Comparison of ENCODE assay signal across 27 mouse cellular contexts in the genomic region with DNA sequence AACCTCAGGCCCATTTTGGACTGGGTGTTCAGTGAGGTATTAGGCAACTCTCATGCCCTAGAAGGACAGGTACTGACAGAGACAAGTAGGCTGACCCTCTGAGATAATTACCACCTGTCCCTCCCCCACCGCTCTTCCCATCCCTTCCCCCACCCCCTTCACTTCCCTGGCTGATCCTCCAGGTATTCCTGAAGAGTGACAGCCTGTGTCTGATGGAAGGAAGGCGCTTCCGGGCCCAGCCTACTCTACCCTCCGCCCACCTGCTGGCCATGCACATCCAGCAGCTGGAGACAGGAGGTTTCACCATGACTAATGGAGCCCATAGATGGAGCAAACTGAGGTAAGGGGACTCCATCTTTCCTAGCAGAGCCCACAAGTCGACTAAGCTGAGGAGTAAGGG. TPM values are rescaled to one million over a fixed set of nuclear protein-coding genes. Genes with fewer than 3 reads are reported as not detected.
"Had no signal": no experiment of that assay in that cellular context is flagged by ENCODE, and none has a peak within 500 bp of the region (broad histone marks: within the 10 kb centered on the region; RNA-seq: fewer than 3 reads in every experiment).

No protein-coding gene starts in this region.

- H3K4me1 ChIP-seq: liver, embryonic 15.5 days; lung, embryonic 15.5 days; megakaryocyte, embryonic 14.5 days; midbrain, embryonic 13.5 days; midbrain, embryonic 15.5 days; neural tube, embryonic 12.5 days had no signal

- DNase-seq: liver, postnatal 0 days; lung, adult 2 months; lung, postnatal 14 days; lung, postnatal 36 days; retina, postnatal 1 day; right cerebral cortex, adult 18-20 months; right cerebral cortex, postnatal 14 days; thymus, adult 18-20 months; thymus, postnatal 25 days; thymus, postnatal 4 days had no signal

- H3K27ac ChIP-seq: liver, embryonic 15.5 days; lung, embryonic 15.5 days; macrophage; midbrain, embryonic 13.5 days; midbrain, embryonic 15.5 days; neural tube, embryonic 12.5 days had no signal

- H3K36me3 ChIP-seq: liver, embryonic 15.5 days; lung, embryonic 15.5 days; neural tube, embryonic 12.5 days had no signal

- ATAC-seq: liver, postnatal 0 days; lung, postnatal 0 days; midbrain, embryonic 13.5 days; midbrain, embryonic 15.5 days had no signal

- H3K4me2 ChIP-seq: liver, embryonic 15.5 days; lung, embryonic 15.5 days; midbrain, embryonic 11.5 days; midbrain, embryonic 13.5 days; midbrain, embryonic 15.5 days; neural tube, embryonic 12.5 days had no signal

- H3K4me3 ChIP-seq: liver, embryonic 15.5 days; lung, embryonic 15.5 days; megakaryocyte, embryonic 14.5 days; midbrain, embryonic 13.5 days; midbrain, embryonic 15.5 days; neural tube, embryonic 12.5 days had no signal

- H3K9me3 ChIP-seq: liver, embryonic 15.5 days; lung, embryonic 15.5 days; megakaryocyte, embryonic 14.5 days; midbrain, embryonic 13.5 days; midbrain, embryonic 15.5 days; neural tube, embryonic 12.5 days had no signal

- H3K9ac ChIP-seq: liver, embryonic 15.5 days; liver, postnatal 0 days; lung, embryonic 15.5 days; midbrain, embryonic 13.5 days; midbrain, embryonic 15.5 days; neural tube, embryonic 12.5 days had no signal

RNA-seq across cellular contexts. Expression of gene Utf1, which starts 5.8 kb away (rescaled TPM):
- total RNA-seq: megakaryocyte progenitor cell, adult 5-6 weeks; midbrain, postnatal 0 days; monocyte, adult 5-6 weeks; neutrophil, adult 5-6 weeks had no signal
- polyA plus RNA-seq: liver, embryonic 15.5 days; liver, postnatal 0 days; lung, adult 2 months; lung, postnatal 0 days; macrophage; midbrain, embryonic 11.5 days; midbrain, embryonic 13.5 days; midbrain, embryonic 15.5 days; midbrain, postnatal 0 days; neural tube, embryonic 12.5 days; neural tube, embryonic 14.5 days; stomach, embryonic 14.5 days; stomach, embryonic 16.5 days; urinary bladder, adult 2 months had no signal

RNA-seq across cellular contexts. Expression of gene 6430531B16Rik, which starts 40.7 kb away (rescaled TPM):
- total RNA-seq: monocyte, adult 5-6 weeks had no signal
- polyA plus RNA-seq: liver, embryonic 15.5 days; liver, postnatal 0 days; macrophage had no signal

RNA-seq across cellular contexts. Expression of gene Kndc1, which starts 43.3 kb away (rescaled TPM):
- total RNA-seq: megakaryocyte progenitor cell, adult 5-6 weeks; monocyte, adult 5-6 weeks; neutrophil, adult 5-6 weeks had no signal
- polyA plus RNA-seq: liver, embryonic 15.5 days; liver, postnatal 0 days; macrophage had no signal
